Mouse (Mus musculus) CH12.LX (cell line): ENCODE measurements around the gene Vwa3b. TPM values are rescaled to one million over a fixed set of nuclear protein-coding genes. Genes with fewer than 3 reads are reported as not detected.

ENCODE experiments used
- DNase-seq: peaks from one replicate; pipeline ENCODE4 v3.0.0-alpha.2; 2013; ENCODE audit errors: extremely low read depth
- H3K27ac ChIP-seq: 2 replicates; pipeline ENCODE4 v1.5.1; 2012; ENCODE audit warnings: low read depth, mild to moderate bottlenecking, control low read depth, moderate library complexity; ENCODE audit not compliant: insufficient read depth
- H3K27me3 ChIP-seq: replicated peaks from 2 replicates; pipeline ENCODE3; 2012; ENCODE audit warnings: inconsistent platforms
- H3K36me3 ChIP-seq, 2 experiments: replicated peaks in 1 of 2; 2 replicates each; pipeline versions ENCODE3 to v1.6.1; 2012; ENCODE audit warnings: inconsistent platforms in 1 of 2, low read length in 1 of 2, mild to moderate bottlenecking in 1 of 2, mixed read lengths in 1 of 2, moderate library complexity in 1 of 2; ENCODE audit not compliant: control insufficient read depth in 1 of 2, insufficient read depth in 1 of 2
- H3K4me1 ChIP-seq, 2 experiments: 2 replicates each; pipeline ENCODE4 v1.6.1; 2012; ENCODE audit warnings: inconsistent platforms in 1 of 2, moderate library complexity in 1 of 2; ENCODE audit not compliant: insufficient read depth in 2 of 2, control insufficient read depth in 1 of 2
- H3K4me2 ChIP-seq: 2 replicates; pipeline ENCODE4 v1.6.1; 2012; ENCODE audit warnings: low read depth, mild to moderate bottlenecking, control low read depth; ENCODE audit not compliant: poor library complexity, insufficient read depth, severe bottlenecking
- H3K4me3 ChIP-seq, 3 experiments: fragments of 150-350 bp in 1 of 3; sonication (generic) in 1 of 3; replicated peaks in 1 of 3; 2 replicates each; pipeline versions ENCODE3 to v1.5.1; 2011 to 2012; ENCODE audit warnings: low read depth in 2 of 3, low read length in 2 of 3, mild to moderate bottlenecking in 2 of 3, moderate library complexity in 2 of 3, control low read depth in 1 of 3, improper control_type of control experiment in 1 of 3, inconsistent platforms in 1 of 3, mixed read lengths in 1 of 3; ENCODE audit not compliant: poor library complexity in 1 of 3
- H3K79me2 ChIP-seq: replicated peaks from 2 replicates; pipeline ENCODE4 v1.6.1; 2012; ENCODE audit warnings: mild to moderate bottlenecking, moderate library complexity; ENCODE audit not compliant: control insufficient read depth, poor library complexity, insufficient read depth, severe bottlenecking; ENCODE audit errors: extremely low read depth
- H3K9ac ChIP-seq: 2 replicates; pipeline ENCODE4 v1.6.1; 2012; ENCODE audit warnings: low read depth, mild to moderate bottlenecking, control low read depth, moderate library complexity; ENCODE audit not compliant: insufficient read depth
- H3K9me3 ChIP-seq: replicated peaks from 2 replicates; pipeline ENCODE3; 2012; ENCODE audit warnings: low read length, inconsistent platforms, mixed read lengths
- BHLHE40 ChIP-seq: IDR thresholded peaks from 2 replicates; pipeline ENCODE4 v1.6.1; 2011; ENCODE audit warnings: mild to moderate bottlenecking, low read depth, low read length, improper control_type of control experiment
- ETS1 ChIP-seq: conservative IDR thresholded peaks from 2 replicates; pipeline ENCODE4 v1.6.1; 2012; ENCODE audit warnings: low read depth, mild to moderate bottlenecking, inconsistent platforms, low read length, improper control_type of control experiment, moderate library complexity
- GABPA ChIP-seq: IDR thresholded peaks from 2 replicates; pipeline ENCODE4 v1.6.1; 2012; ENCODE audit warnings: low read depth, low read length, improper control_type of control experiment, inconsistent platforms; ENCODE audit not compliant: insufficient replicate concordance
- HCFC1 ChIP-seq: IDR thresholded peaks from 2 replicates; pipeline ENCODE4 v1.6.1; 2012; ENCODE audit warnings: low read depth, mild to moderate bottlenecking, inconsistent platforms, low read length, improper control_type of control experiment
- IRF4 ChIP-seq: IDR thresholded peaks from 2 replicates; pipeline ENCODE4 v1.6.1; 2014; ENCODE audit warnings: low read depth, mild to moderate bottlenecking, inconsistent platforms, low read length, improper control_type of control experiment
- JUND ChIP-seq: conservative IDR thresholded peaks from 2 replicates; pipeline ENCODE4 v1.6.1; 2011; ENCODE audit warnings: low read depth, low read length, improper control_type of control experiment
- MAZ ChIP-seq: IDR thresholded peaks from 2 replicates; pipeline ENCODE4 v1.6.1; 2012; ENCODE audit warnings: low read depth, mild to moderate bottlenecking, inconsistent platforms, low read length, improper control_type of control experiment, moderate library complexity
- MEF2A ChIP-seq: IDR thresholded peaks from 2 replicates; pipeline ENCODE4 v1.6.1; 2014; ENCODE audit warnings: low read depth, mild to moderate bottlenecking, inconsistent platforms, low read length, improper control_type of control experiment, borderline replicate concordance
- MXI1 ChIP-seq: IDR thresholded peaks from 2 replicates; pipeline ENCODE4 v1.6.1; 2011; ENCODE audit warnings: mild to moderate bottlenecking, low read depth, low read length, improper control_type of control experiment
- MYC ChIP-seq: IDR thresholded peaks from 2 replicates; pipeline ENCODE4 v1.6.1; 2011; ENCODE audit warnings: low read depth, mild to moderate bottlenecking, improper control_type of control experiment, low read length
- PAX5 ChIP-seq: IDR thresholded peaks from 2 replicates; pipeline ENCODE4 v1.6.1; 2012; ENCODE audit warnings: low read length, inconsistent platforms, mixed read lengths
- RAD21 ChIP-seq: IDR thresholded peaks from 2 replicates; pipeline ENCODE4 v1.6.1; 2011; ENCODE audit warnings: low read depth, mild to moderate bottlenecking, low read length, improper control_type of control experiment, moderate library complexity
- RCOR1 ChIP-seq: conservative IDR thresholded peaks from 2 replicates; pipeline ENCODE4 v1.6.1; 2012; ENCODE audit warnings: low read depth, mild to moderate bottlenecking, inconsistent platforms, low read length, improper control_type of control experiment
- SMC3 ChIP-seq: IDR thresholded peaks from 2 replicates; pipeline ENCODE4 v1.6.1; 2011; ENCODE audit warnings: low read depth, low read length, improper control_type of control experiment
- TBP ChIP-seq: conservative IDR thresholded peaks from 2 replicates; pipeline ENCODE4 v1.6.1; 2011; ENCODE audit warnings: low read depth, low read length, improper control_type of control experiment
- TCF12 ChIP-seq: IDR thresholded peaks from 2 replicates; pipeline ENCODE4 v1.6.1; 2014; ENCODE audit warnings: low read depth, mild to moderate bottlenecking, inconsistent platforms, low read length, improper control_type of control experiment
- UBTF ChIP-seq: IDR thresholded peaks from 2 replicates; pipeline ENCODE4 v1.6.1; 2012; ENCODE audit warnings: low read depth, mild to moderate bottlenecking, inconsistent platforms, low read length, improper control_type of control experiment, moderate library complexity
- USF2 ChIP-seq: conservative IDR thresholded peaks from 2 replicates; pipeline ENCODE4 v1.6.1; 2011; ENCODE audit warnings: low read depth, low read length, improper control_type of control experiment
- ZC3H11A ChIP-seq: IDR thresholded peaks from 2 replicates; pipeline ENCODE4 v1.6.1; 2012; ENCODE audit warnings: low read depth, mild to moderate bottlenecking, inconsistent platforms, low read length, improper control_type of control experiment
- ZKSCAN1 ChIP-seq: IDR thresholded peaks from 2 replicates; pipeline ENCODE4 v1.6.1; 2012; ENCODE audit warnings: low read depth, inconsistent platforms, low read length, improper control_type of control experiment, borderline replicate concordance
- dilution Hi-C: fragments of 300-500 bp; cut with MboI; formaldehyde crosslinking; loops from 2 replicates; pipeline ENCODE4 v1.14.3; 2020; ENCODE audit warnings: low sequenced_read_pairs; ENCODE audit not compliant: extremely low pct_unique_long_range_greater_than_20kb, extremely low pct_ligation_motif_present
- in situ Hi-C: fragments of 300-500 bp; cut with MboI; formaldehyde crosslinking; loops from 3 replicates; pipeline ENCODE4 v1.14.3; 2019; ENCODE audit warnings: low sequenced_read_pairs, low pct_ligation_motif_present, low pct_unique_long_range_greater_than_20kb, mixed read lengths
- polyA plus RNA-seq: library from polyadenylated mRNA; unstranded; fragments of >175 nt; gene quantifications from 2 replicates; pipeline ENCODE4 v1.2.1, GENCODE M21; 2012; ENCODE audit warnings: low read depth; ENCODE audit not compliant: insufficient read length
- total RNA-seq, 2 experiments: library from RNA; depleted of rRNA; stranded (reverse); fragments of 300-350 nt in 1 of 2; fragments of >200 nt in 1 of 2; gene quantifications; 2 replicates each; pipeline ENCODE4 v1.2.3; 2012 to 2014

The Vwa3b gene
- total and polyA plus RNA-seq, 3 experiments, result not detected

DNA sequence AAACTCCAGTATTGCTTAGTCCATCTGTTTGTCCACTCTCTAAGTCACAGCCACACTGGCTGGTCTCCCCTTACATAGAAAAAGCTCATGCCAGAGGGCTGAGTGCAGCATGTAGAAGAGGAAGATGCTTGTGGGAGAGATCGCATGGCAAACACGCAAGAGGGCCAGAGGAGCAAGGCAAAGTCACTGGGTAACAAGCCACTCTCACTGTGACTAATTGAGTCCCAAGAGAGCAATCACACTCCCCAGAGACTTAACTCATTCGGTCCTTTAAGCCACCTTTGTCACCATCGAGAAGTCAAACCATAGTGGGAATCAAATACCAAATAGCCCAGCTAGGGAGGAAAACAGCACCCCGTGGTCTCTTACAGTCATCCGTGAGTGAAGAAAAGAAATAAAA is 38.2 kb upstream of the Vwa3b start (continued):
- TF ChIP-seq ZC3H11A, result no peak
- no peak for TF ChIP-seq HCFC1
- peak; percentile 92 for TF ChIP-seq ETS1
- peak; percentile 83 for TF ChIP-seq JUND
- no peak for TF ChIP-seq PAX5
- no peak for TF ChIP-seq GABPA
- TF ChIP-seq TBP, result no peak
- TF ChIP-seq IRF4, result peak; percentile 97
- TF ChIP-seq, all 38 proteins: peak for 18

DNA sequence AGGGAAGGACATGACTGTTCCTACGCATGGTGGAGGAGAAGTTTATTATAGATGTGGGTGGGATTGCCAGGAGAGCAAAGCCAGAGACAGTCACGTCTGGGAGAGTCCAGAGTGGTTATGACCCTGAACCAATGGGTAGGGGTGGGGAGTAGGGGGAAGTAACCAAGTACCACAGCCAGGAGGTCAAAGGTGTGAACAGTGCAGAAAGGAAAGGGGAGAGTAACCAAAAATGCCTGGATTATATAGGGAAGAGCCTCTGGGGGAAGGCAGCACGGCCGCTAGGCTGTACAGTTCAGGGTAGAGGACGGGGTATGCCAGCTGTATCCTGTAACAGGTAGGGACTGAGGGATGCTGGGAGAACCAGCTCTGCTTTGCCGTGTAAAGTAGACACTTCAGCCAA is 37.8 kb upstream of the Vwa3b start:
- H3K9me3 ChIP-seq, result no peaks in the 10 kb centered on the region
- dilution Hi-C loops, result no loop called here
- in situ Hi-C loops, result loop anchor here (5.0 kb wide), 1 partner anchor 41 kb away; no protein-coding TSS in a partner anchor
- peaks cover 7% of the 10 kb centered on the region for H3K27me3 ChIP-seq
- H3K9ac ChIP-seq, result no peak overlapping the region
- H3K36me3 ChIP-seq, result no peaks in the 10 kb centered on the region
- 0 out of 2 replicates have a peak overlapping the region, but pooled peaks have one; percentile 6 for H3K27ac ChIP-seq
- H3K4me1 ChIP-seq, result peaks cover 24 to 43% of the 10 kb centered on the region in 2 experiments
- peak overlapping the region; percentile 59 for H3K4me2 ChIP-seq
- DNase-seq, result no peak
- H3K79me2 ChIP-seq, result no peaks in the 10 kb centered on the region
- TF ChIP-seq SMC3 (no peak), PAX5 (no peak), GABPA (no peak), UBTF (no peak), MEF2A (no peak), ZKSCAN1 (no peak), MAZ (no peak), RAD21 (no peak), ZC3H11A (no peak), BHLHE40 (no peak), RCOR1 (no peak), TCF12 (no peak), MXI1 (no peak), MYC (no peak), HCFC1 (no peak), USF2 (no peak)
- no peak overlapping the region for H3K4me3 ChIP-seq
